Mouse (Mus musculus): ENCODE measurements at regions not wholly inside any gene's neighbourhood (a gene's known extent, or its start where the extent isn't known, plus 50 kb on each side); places are given as distances from the start of the nearest gene placed in this dataset.
"Not testable (repeated sequence)": the region's sequence is repeated elsewhere in the genome, so short reads cannot be mapped to it uniquely, and the experiment has no call there.

- DNase-seq (ENCODE audit: low spot score): peak; percentile 59
Observed at GRCm38 (mm10) chr13:44673337-44673966, 55.8 kb upstream of the Jarid2 start.

- peak; percentile 3 for DNase-seq (ENCODE audit: low spot score)
Observed at GRCm38 (mm10) chr13:44673967-44674357, 55.3 kb upstream of the Jarid2 start.

DNA sequence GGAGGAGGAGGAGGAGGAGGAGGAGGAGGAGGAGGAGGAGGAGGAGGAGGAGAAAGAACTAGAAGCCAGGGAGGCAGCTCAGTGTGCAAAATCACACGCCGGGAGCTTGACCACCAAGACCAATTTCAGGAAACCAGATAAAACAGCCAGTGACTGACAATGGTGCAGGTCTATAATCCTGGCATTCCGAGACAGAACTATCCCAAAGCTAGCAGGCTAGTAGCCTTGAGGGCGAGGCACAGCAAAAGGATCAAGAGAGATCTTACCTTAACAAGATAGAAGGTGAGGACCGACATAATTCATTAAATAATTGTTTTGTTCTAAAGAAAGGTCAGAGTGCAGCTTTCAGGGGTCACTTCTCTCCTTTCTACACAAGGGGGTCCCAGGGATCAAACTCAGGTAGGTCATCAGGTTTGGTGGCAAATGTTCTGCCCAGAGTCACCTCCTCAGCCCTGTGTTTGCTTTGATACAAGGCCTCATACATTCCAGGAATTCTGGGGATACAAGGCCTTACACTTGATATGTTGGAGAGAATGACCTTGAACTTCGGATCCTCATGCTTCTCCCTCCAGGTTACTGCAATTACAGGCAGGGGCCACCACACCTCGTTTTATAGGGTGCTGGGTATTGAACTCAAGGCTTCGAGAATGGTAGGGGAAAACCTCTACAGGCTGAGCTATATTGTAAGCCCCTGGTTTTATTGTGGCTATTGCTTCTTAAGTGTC is 54.2 kb upstream of the Jarid2 start:
- no peak for DNase-seq (ENCODE audit: low spot score)

DNA sequence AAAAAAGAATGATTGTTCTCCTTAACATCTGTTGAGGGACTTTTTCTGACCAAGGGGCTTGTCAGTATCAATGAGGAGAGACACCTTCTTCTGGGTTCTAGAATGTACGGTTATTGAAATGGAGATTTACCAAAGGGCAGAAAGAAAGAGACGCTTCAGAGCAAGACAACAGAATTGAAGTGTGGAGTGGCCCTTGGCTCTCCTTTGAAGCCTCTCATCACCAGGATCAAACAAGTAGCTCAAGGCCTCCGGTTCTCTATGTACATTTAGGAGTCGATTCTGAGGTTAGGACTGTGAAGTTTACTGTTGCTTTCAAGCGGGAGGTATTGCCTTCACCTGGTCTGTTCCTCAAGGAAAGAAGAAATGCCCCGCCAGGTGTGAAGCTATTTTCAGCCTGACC is 53.2 kb upstream of the Jarid2 start:
- no peak for DNase-seq (ENCODE audit: low spot score)

GRCm38 (mm10) chr13:44678121-44678520 is 51.2 kb upstream of the Jarid2 start:
- no peak for DNase-seq (ENCODE audit: low spot score)

- not testable (repeated sequence) for DNase-seq (ENCODE audit: low spot score)
Observed at GRCm38 (mm10) chr13:44679457-44679856, 49.8 kb upstream of the Jarid2 start.
